ENCODE assay signal across 22 mouse cellular contexts in the genomic region with DNA sequence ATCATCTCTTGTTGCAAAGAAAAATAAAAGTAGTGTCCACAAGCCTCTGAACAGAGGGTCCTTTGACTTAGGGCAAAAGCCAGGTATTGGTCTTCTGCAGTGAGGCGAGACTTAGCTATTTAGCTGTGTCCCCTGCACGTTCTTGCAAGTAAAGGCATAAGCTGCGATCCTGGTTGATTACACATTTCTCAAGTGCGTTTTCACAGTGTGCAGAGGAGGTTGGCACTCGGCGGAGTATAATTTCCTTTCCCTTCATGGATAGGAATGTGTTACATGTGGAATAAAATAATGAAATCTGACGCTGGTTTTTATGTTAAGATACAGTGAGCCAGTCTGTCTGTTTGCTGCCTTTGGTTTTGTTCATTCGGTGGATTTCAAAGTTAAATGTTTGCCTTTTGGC.
A peak's percentile ranks its signal among the peaks of the same experiment; 100 is the strongest.
DNase-seq lines count a peak whose midpoint lies in the region; ATAC-seq and TF ChIP-seq lines count a peak whose summit lies in the region.
"Had no signal": no experiment of that assay in that cellular context is flagged by ENCODE, and none has a peak within 500 bp of the region (broad histone marks: within the 10 kb centered on the region; RNA-seq: fewer than 3 reads in every experiment).

No protein-coding gene starts in this region.

- H3K9me3 ChIP-seq in forebrain, embryonic 16.5 days (ENCODE audit: control insufficient read depth, low read length), result no peaks in the 10 kb centered on the region
- H3K9me3 ChIP-seq in forebrain, embryonic 12.5 days, result no peaks in the 10 kb centered on the region
- H3K9me3 ChIP-seq in lung, embryonic 14.5 days (ENCODE audit: low read depth, low read length), result no peaks in the 10 kb centered on the region
- H3K9me3 ChIP-seq: embryonic facial prominence, embryonic 13.5 days; G1E; hindbrain, embryonic 12.5 days; liver, embryonic 15.5 days had no signal

- no peak overlapping the region for H3K4me3 ChIP-seq in forebrain, embryonic 16.5 days (replicated peaks; ENCODE audit: low read length)
- H3K4me3 ChIP-seq in forebrain, embryonic 12.5 days (replicated peaks), result no peak overlapping the region
- H3K4me3 ChIP-seq in lung, embryonic 14.5 days (ENCODE audit: low read depth, low read length), result no peak overlapping the region
- H3K4me3 ChIP-seq: embryonic facial prominence, embryonic 13.5 days; gastrocnemius, adult 2 months; hindbrain, embryonic 12.5 days; liver, embryonic 15.5 days had no signal

- peak; percentile 26 for ATAC-seq in forebrain, embryonic 16.5 days
- ATAC-seq in forebrain, embryonic 12.5 days (ENCODE audit: low FRiP score), result no peak
- ATAC-seq in lung, embryonic 14.5 days (ENCODE audit: insufficient read depth), result peak; percentile 28; the same call in 1 of the 2 replicates
- ATAC-seq: intestine, postnatal 0 days; Patski had no signal

- H3K36me3 ChIP-seq in forebrain, embryonic 16.5 days (ENCODE audit: control insufficient read depth, insufficient read depth), result no peaks in the 10 kb centered on the region
- no peaks in the 10 kb centered on the region for H3K36me3 ChIP-seq in forebrain, embryonic 12.5 days (replicated peaks)
- H3K36me3 ChIP-seq in lung, embryonic 14.5 days (ENCODE audit: insufficient read depth), result no peaks in the 10 kb centered on the region
- H3K36me3 ChIP-seq: embryonic facial prominence, embryonic 13.5 days; G1E; hindbrain, embryonic 12.5 days; liver, embryonic 15.5 days had no signal

- WGBS in forebrain, embryonic 16.5 days, result 60% methylated on average over 8 of the region's 8 CpGs
- 83% methylated on average over 8 of the region's 8 CpGs for WGBS in forebrain, embryonic 12.5 days
- 40% methylated on average over 8 of the region's 8 CpGs for WGBS in lung, embryonic 14.5 days

- TF ChIP-seq CTCF in lung, embryonic 14.5 days (IDR thresholded peaks at IDR 0.05; ENCODE audit: low read depth), result no peak

- no peak overlapping the region for H3K4me2 ChIP-seq in forebrain, embryonic 16.5 days (ENCODE audit: low read length)
- H3K4me2 ChIP-seq in forebrain, embryonic 12.5 days, result no peak overlapping the region
- no peak overlapping the region for H3K4me2 ChIP-seq in lung, embryonic 14.5 days
- H3K4me2 ChIP-seq: embryonic facial prominence, embryonic 13.5 days; hindbrain, embryonic 12.5 days; liver, embryonic 15.5 days had no signal

- H3K27me3 ChIP-seq in forebrain, embryonic 16.5 days (replicated peaks; ENCODE audit: control insufficient read depth, insufficient read depth, low read length), result no peaks in the 10 kb centered on the region
- no peaks in the 10 kb centered on the region for H3K27me3 ChIP-seq in forebrain, embryonic 12.5 days
- no peaks in the 10 kb centered on the region for H3K27me3 ChIP-seq in lung, embryonic 14.5 days (ENCODE audit: insufficient read depth, low read length)
- H3K27me3 ChIP-seq: CH12.LX; embryonic facial prominence, embryonic 13.5 days; hindbrain, embryonic 12.5 days; liver, embryonic 15.5 days; Patski had no signal

- H3K9ac ChIP-seq in forebrain, embryonic 16.5 days (replicated peaks; ENCODE audit: low read depth, low read length), result no peak overlapping the region
- no peak overlapping the region for H3K9ac ChIP-seq in forebrain, embryonic 12.5 days
- H3K9ac ChIP-seq in lung, embryonic 14.5 days, result no peak overlapping the region
- H3K9ac ChIP-seq: embryonic facial prominence, embryonic 13.5 days; hindbrain, embryonic 12.5 days; liver, embryonic 15.5 days had no signal

- H3K4me1 ChIP-seq in forebrain, embryonic 16.5 days (replicated peaks; ENCODE audit: control insufficient read depth, insufficient read depth, low read length), result 0 out of 2 replicates have a peak, but pooled peaks cover 3% of the 10 kb centered on the region
- no peaks in the 10 kb centered on the region for H3K4me1 ChIP-seq in forebrain, embryonic 12.5 days
- H3K4me1 ChIP-seq in lung, embryonic 14.5 days (ENCODE audit: insufficient read depth), result no peaks in the 10 kb centered on the region
- H3K4me1 ChIP-seq: embryonic facial prominence, embryonic 13.5 days; liver, embryonic 15.5 days had no signal

- H3K27ac ChIP-seq in forebrain, embryonic 16.5 days (ENCODE audit: low read length), result peak overlapping the region; percentile 25; the same call in 1 of the 2 replicates
- H3K27ac ChIP-seq in forebrain, embryonic 12.5 days, result no peak overlapping the region
- H3K27ac ChIP-seq in lung, embryonic 14.5 days (ENCODE audit: low read depth), result no peak overlapping the region
- H3K27ac ChIP-seq: embryonic facial prominence, embryonic 13.5 days; gastrocnemius, adult 2 months; hindbrain, embryonic 12.5 days; liver, embryonic 15.5 days; macrophage had no signal

- peak; percentile 37 for DNase-seq in lung, embryonic 14.5 days
- DNase-seq in lung, postnatal 14 days, result no peak
- peak; percentile 2 for DNase-seq in forelimb bud, embryonic 11.5 days (ENCODE audit: low read depth, low spot score)
- DNase-seq in telencephalon, adult 2 months (ENCODE audit: low read depth, low spot score), result peak; percentile 43
- no peak for DNase-seq in retina, postnatal 1 day
- DNase-seq: adrenal gland, adult 2 months; cerebellum, adult 18-20 months; cerebellum, postnatal 25 days; gastrocnemius, adult 2 months; kidney, postnatal 4 days; liver; spleen, adult 18-20 months had no signal

Comparison
In these comparisons a context has a peak if more than half of its experiments do, and no peak if none do; other contexts are left out.
1. DNase-seq: peak in lung, embryonic 14.5 days (single experiment), forelimb bud, embryonic 11.5 days (single experiment) and telencephalon, adult 2 months (single experiment); none in lung, postnatal 14 days (single experiment) and retina, postnatal 1 day (single experiment).